Mouse (Mus musculus): ENCODE data around the gene B430305J03Rik. TPM values are rescaled to one million over a fixed set of nuclear protein-coding genes. Genes with fewer than 3 reads are reported as not detected.

Gene B430305J03Rik
- total and polyA plus RNA-seq, 3 experiments: 0.05 to 0.10 TPM; not detected in 1

- H3K79me2 ChIP-seq (replicated peaks; ENCODE audit: control insufficient read depth, insufficient read depth, low read length): no peaks in the 10 kb centered on the region
- no peak for TF ChIP-seq POLR2A (IDR thresholded peaks at IDR 0.05; ENCODE audit: insufficient read depth, low read depth, low read length)
- no peak for TF ChIP-seq EP300 (IDR thresholded peaks at IDR 0.05; ENCODE audit: insufficient read depth, low read depth, low read length)
- TF ChIP-seq CTCF (IDR thresholded peaks at IDR 0.05): no peak
- 41% methylated on average over 3 of the region's 3 CpGs for WGBS
- H3K36me3 ChIP-seq (ENCODE audit: control insufficient read depth, insufficient read depth, low read length): no peaks in the 10 kb centered on the region
- H3K4me1 ChIP-seq (ENCODE audit: control insufficient read depth, insufficient read depth, low read length): no peaks in the 10 kb centered on the region
- H3K27me3 ChIP-seq (ENCODE audit: control insufficient read depth, insufficient read depth, low read length): no peaks in the 10 kb centered on the region
- H3K4me3 ChIP-seq: no peak overlapping the region
- DNase-seq: no peak
- H3K9ac ChIP-seq (ENCODE audit: low read depth, low read length): no peak overlapping the region
- no peak overlapping the region for H3K27ac ChIP-seq
- intact Hi-C loops (cut with DNase I): no loop called here
These were observed 27.8 kb upstream of the B430305J03Rik start for GRCm38 (mm10) chr3:61393520-61393919.

DNA sequence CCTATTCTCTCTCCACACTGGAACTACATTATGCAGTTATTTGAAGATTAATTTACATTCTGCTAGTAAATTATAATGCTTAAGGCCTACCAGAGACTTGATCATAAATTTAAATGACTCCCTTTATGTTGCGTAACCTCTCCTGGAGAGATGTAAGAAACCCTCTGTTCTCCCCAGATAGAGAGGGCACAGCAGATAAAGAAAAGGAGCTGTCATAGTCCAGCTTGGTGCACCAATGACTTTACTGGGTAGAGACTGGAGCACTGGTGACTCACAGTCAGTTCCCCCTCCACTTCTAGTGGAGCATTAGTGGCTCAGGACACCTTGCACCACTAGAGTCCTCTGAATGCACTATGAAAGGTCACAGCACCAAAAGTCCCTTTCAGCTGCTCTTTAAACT, 27.1 kb upstream of the B430305J03Rik start:
- no peaks in the 10 kb centered on the region for H3K27me3 ChIP-seq (ENCODE audit: control insufficient read depth, insufficient read depth, low read length)
- intact Hi-C loops (cut with DNase I): no loop called here
- H3K36me3 ChIP-seq (ENCODE audit: control insufficient read depth, insufficient read depth, low read length): no peaks in the 10 kb centered on the region
- WGBS: 94% methylated on average over 1 of the region's 1 CpGs
- H3K27ac ChIP-seq: no peak overlapping the region
- H3K79me2 ChIP-seq (replicated peaks; ENCODE audit: control insufficient read depth, insufficient read depth, low read length): no peaks in the 10 kb centered on the region
- H3K4me1 ChIP-seq (ENCODE audit: control insufficient read depth, insufficient read depth, low read length): no peaks in the 10 kb centered on the region
- no peak for DNase-seq
- no peak overlapping the region for H3K4me3 ChIP-seq
- no peak for TF ChIP-seq EP300 (IDR thresholded peaks at IDR 0.05; ENCODE audit: insufficient read depth, low read depth, low read length)
- TF ChIP-seq POLR2A (IDR thresholded peaks at IDR 0.05; ENCODE audit: insufficient read depth, low read depth, low read length): no peak
- TF ChIP-seq CTCF (IDR thresholded peaks at IDR 0.05): no peak
- no peak overlapping the region for H3K9ac ChIP-seq (ENCODE audit: low read depth, low read length)

DNA sequence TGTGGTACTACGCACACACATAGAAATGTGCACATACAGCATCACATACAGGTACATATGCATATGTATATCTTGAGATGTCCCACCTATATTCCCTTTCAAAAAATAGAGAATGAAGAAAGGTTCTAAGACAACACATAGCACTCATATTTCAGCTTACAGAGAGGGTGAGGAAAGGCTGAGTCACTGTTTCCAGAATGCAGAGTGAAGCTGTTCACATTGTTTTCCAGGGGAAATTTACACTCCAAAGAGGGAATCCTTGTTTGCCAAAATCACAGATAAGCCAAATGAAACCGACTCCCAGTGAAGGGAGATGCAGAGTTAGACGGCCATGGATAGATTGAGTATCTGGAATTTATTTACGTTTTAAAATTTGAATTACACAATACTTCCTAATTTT, 25.8 kb upstream of the B430305J03Rik start:
- no peak for DNase-seq
- H3K27ac ChIP-seq: no peak overlapping the region
- no peaks in the 10 kb centered on the region for H3K4me1 ChIP-seq (ENCODE audit: control insufficient read depth, insufficient read depth, low read length)
- no peaks in the 10 kb centered on the region for H3K79me2 ChIP-seq (replicated peaks; ENCODE audit: control insufficient read depth, insufficient read depth, low read length)
- H3K9ac ChIP-seq (ENCODE audit: low read depth, low read length): no peak overlapping the region
- no peak for TF ChIP-seq POLR2A (IDR thresholded peaks at IDR 0.05; ENCODE audit: insufficient read depth, low read depth, low read length)
- TF ChIP-seq EP300 (IDR thresholded peaks at IDR 0.05; ENCODE audit: insufficient read depth, low read depth, low read length): no peak
- no peak for TF ChIP-seq CTCF (IDR thresholded peaks at IDR 0.05)
- no peaks in the 10 kb centered on the region for H3K36me3 ChIP-seq (ENCODE audit: control insufficient read depth, insufficient read depth, low read length)
- intact Hi-C loops (cut with DNase I): no loop called here
- H3K4me3 ChIP-seq: no peak overlapping the region
- WGBS: 42% methylated on average over 4 of the region's 4 CpGs
- no peaks in the 10 kb centered on the region for H3K27me3 ChIP-seq (ENCODE audit: control insufficient read depth, insufficient read depth, low read length)

DNA sequence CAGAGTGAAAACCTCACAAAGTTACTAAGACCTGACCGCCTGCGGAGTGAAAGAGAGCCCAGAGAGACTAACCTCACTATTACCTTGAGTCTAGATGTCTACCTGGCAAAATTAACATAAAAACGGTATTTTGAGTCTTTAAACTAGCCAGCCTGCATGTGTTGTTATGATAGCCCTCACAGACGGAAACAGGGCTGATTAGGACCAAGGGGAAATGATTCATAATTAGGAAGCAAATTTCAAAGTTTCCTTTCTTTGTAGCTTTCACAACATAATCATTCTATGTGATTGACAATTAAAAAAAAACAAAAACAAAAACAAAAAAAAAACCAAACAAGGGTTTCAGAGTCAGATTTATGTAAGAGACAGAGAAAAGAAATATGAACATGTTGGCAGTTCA, 20.6 kb upstream of the B430305J03Rik start:
- Histone ChIP-seq H3K27me3 (ENCODE audit: control insufficient read depth, insufficient read depth, low read length) (no peaks in the 10 kb centered on the region), H3K36me3 (ENCODE audit: control insufficient read depth, insufficient read depth, low read length) (no peaks in the 10 kb centered on the region), H3K79me2 (replicated peaks; ENCODE audit: control insufficient read depth, insufficient read depth, low read length) (no peaks in the 10 kb centered on the region), H3K9ac (ENCODE audit: low read depth, low read length) (no peak overlapping the region), H3K4me1 (ENCODE audit: control insufficient read depth, insufficient read depth, low read length) (no peaks in the 10 kb centered on the region), H3K27ac (no peak overlapping the region), H3K4me3 (no peak overlapping the region)
- intact Hi-C loops (cut with DNase I): no loop called here
- TF ChIP-seq CTCF (IDR thresholded peaks at IDR 0.05) (no peak), EP300 (IDR thresholded peaks at IDR 0.05; ENCODE audit: insufficient read depth, low read depth, low read length) (no peak), POLR2A (IDR thresholded peaks at IDR 0.05; ENCODE audit: insufficient read depth, low read depth, low read length) (no peak)
- 61% methylated on average over 4 of the region's 4 CpGs for WGBS
- DNase-seq: no peak

DNA sequence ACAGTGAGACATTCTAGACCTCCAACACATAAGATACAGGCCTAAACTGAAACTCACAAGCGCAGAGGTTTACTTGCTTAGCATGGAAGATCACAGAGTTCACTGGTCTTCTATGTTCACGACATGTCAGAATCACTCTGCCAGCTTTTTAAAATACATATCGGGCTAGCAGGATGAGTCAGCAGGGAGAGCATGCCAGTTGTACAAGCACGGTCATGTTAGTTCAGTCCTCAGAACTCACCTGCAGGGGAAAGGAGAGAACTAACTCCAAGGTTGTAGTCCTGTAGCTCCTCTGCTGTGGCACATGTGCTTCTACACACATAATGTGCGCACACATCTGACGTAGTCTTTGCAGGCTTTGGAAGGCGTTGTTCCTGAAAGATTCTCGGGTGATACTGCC, 10.2 kb upstream of the B430305J03Rik start:
- H3K79me2 ChIP-seq (replicated peaks; ENCODE audit: control insufficient read depth, insufficient read depth, low read length): no peaks in the 10 kb centered on the region
- H3K9ac ChIP-seq (ENCODE audit: low read depth, low read length): no peak overlapping the region
- TF ChIP-seq EP300 (IDR thresholded peaks at IDR 0.05; ENCODE audit: insufficient read depth, low read depth, low read length): no peak
- no peak for TF ChIP-seq CTCF (IDR thresholded peaks at IDR 0.05)
- no peak for TF ChIP-seq POLR2A (IDR thresholded peaks at IDR 0.05; ENCODE audit: insufficient read depth, low read depth, low read length)
- H3K27ac ChIP-seq: no peak overlapping the region
- 90% methylated on average over 8 of the region's 8 CpGs for WGBS
- no peaks in the 10 kb centered on the region for H3K4me1 ChIP-seq (ENCODE audit: control insufficient read depth, insufficient read depth, low read length)
- intact Hi-C loops (cut with DNase I): no loop called here
- no peak overlapping the region for H3K4me3 ChIP-seq
- no peak for DNase-seq
- H3K27me3 ChIP-seq (ENCODE audit: control insufficient read depth, insufficient read depth, low read length): no peaks in the 10 kb centered on the region
- H3K36me3 ChIP-seq (ENCODE audit: control insufficient read depth, insufficient read depth, low read length): no peaks in the 10 kb centered on the region

DNA sequence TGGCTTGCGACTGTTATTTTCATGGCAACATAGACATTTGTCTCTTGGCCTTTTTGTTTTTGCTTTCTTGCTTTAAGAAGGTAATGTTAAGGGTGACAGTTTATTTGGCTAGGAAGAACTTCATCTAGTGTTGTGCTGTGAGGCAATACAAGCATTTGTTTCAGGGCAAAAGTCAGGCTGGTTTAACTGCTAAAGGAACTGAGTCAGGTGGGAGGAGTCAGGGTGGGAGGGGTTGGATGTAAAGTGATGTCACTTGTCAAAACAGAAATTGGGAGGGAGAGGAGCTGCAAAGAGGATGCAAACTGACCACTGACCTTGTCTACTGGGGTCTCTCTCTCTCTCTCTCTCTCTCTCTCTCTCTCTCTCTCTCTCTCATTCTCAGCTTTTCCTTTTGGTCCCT, 2.7 kb upstream of the B430305J03Rik start:
- Histone ChIP-seq H3K4me3 (no peak overlapping the region), H3K9ac (ENCODE audit: low read depth, low read length) (no peak overlapping the region), H3K4me1 (ENCODE audit: control insufficient read depth, insufficient read depth, low read length) (no peaks in the 10 kb centered on the region), H3K27ac (no peak overlapping the region), H3K27me3 (ENCODE audit: control insufficient read depth, insufficient read depth, low read length) (no peaks in the 10 kb centered on the region), H3K36me3 (ENCODE audit: control insufficient read depth, insufficient read depth, low read length) (no peaks in the 10 kb centered on the region; the same call in 1 of the 2 replicates), H3K79me2 (replicated peaks; ENCODE audit: control insufficient read depth, insufficient read depth, low read length) (no peaks in the 10 kb centered on the region)
- intact Hi-C loops (cut with DNase I): no loop called here
- WGBS: 100% methylated on average over 1 of the region's 1 CpGs
- TF ChIP-seq POLR2A (IDR thresholded peaks at IDR 0.05; ENCODE audit: insufficient read depth, low read depth, low read length): no peak
- no peak for TF ChIP-seq CTCF (IDR thresholded peaks at IDR 0.05)
- TF ChIP-seq EP300 (IDR thresholded peaks at IDR 0.05; ENCODE audit: insufficient read depth, low read depth, low read length): no peak
- no peak for DNase-seq

Data from heart, adult 2 months (tissue).